Mouse (Mus musculus) mouse embryonic stem cell (cell line): ENCODE data around the gene Tmc3.

Experiments
- in situ Hi-C, 2 experiments: fragments of 300-500 bp; cut with MboI; formaldehyde crosslinking; loops; 1 replicate in 1 of 2; 3 replicates in 1 of 2; pipeline ENCODE4 v1.14.3; 2019 to 2020; ENCODE audit warnings: low sequenced_read_pairs in 2 of 2, low pct_unique_long_range_greater_than_20kb in 1 of 2, mixed read lengths in 1 of 2; ENCODE audit not compliant: unreplicated experiment in 1 of 2

The Tmc3 gene

DNA sequence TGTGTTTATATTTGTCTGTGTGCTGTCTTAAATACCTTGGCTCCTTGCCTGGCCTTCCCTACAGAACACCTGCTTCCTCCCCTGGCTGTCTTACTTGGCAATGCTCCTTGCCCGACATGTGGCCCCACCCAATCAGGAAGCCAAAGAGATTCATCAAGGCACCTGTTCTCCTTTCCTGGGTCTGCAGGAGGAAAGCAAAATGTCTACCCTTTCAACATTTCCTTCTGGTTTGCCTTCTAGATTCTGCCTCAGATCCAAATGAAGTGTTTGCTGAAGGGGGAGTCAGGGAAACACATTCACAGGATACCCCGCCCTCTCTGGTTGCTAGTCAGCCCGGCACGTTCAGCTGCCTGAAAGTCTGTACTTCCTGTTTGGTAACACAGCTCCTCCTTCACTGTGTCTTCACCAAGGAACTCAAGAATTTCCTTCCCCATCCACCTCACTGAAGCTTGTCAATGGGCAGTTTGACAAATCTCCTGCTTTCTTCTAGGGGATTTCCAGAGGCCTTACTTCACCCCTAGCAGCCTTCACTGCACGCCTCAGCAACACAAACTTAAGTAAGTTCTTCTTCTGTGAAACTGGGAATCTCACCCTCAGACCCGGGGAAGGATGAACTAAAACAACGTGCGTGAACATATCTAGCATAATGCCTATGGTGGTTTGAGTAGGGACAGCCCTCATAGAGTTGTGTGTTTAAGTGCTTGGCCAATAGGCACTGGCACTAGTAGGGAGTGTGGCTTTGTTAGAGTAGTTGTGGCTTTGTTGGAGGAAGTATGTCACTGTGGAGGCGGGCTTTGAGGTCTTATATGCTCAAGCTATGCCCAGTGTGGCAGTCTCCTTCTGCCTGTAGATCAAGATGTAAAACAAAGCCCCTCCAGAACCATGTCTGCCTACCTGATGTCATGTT lies 74.7 kb downstream of the Tmc3 start:
- in situ Hi-C loops, result no loop called here

GRCm38 (mm10) chr7:83660273-83660691 lies 75.6 kb downstream of the Tmc3 start:
- in situ Hi-C loops, result no loop called here

- in situ Hi-C loops, result no loop called here
Observed at GRCm38 (mm10) chr7:83661031-83661430, 76.3 kb downstream of the Tmc3 start.

DNA sequence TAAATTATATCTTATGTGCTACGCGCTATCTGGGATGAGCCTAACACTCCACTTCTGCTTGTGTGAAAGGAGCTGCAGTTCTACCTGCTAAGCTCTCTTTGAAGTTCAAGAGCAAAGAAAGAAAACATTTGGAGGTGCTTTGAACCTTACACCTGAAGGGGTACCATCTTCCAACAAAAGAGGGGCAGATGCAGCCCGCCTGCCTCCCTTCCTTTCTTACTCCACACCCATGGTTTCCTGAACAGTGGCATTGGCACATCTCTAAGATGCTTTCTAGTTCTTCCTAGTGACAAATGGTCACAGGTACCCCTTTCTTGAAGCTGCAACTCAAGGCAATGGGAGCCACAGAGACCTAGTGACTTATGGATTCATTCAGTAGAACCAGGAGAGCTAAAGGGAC lies 77.0 kb downstream of the Tmc3 start:
- in situ Hi-C loops, result no loop called here

DNA sequence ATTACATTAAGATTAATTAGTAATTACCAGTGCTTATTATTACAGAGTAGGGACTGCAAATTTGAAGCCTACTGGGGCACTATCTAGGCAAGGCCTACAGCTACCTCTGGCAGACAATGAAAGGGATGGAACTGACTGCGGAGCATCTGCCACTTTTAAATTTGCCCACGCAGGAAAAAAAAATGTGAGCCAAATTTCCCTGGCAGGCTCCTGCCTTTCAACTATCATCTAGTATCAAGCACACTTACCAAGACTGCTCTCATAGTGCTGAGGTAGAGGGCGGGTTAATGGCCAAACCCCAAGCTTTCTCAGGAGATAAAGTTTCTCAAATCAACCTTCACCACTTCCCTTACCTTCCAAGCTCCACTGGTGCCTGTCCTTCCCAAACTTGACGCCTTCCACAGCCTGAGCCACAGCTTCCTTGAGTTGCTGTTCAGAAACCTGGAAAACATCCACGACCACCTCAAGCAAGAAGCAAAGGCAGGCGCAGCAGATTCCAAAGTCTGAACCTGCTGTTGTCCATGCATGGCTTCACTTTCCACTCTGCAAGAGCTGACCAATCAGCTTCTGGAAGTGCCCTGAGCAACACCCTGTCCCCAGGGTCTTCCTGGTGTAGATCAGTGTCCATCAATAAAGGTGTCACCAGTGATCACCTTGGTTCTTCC lies 78.1 kb downstream of the Tmc3 start:
- in situ Hi-C loops, result no loop called here

- in situ Hi-C loops, result no loop called here
Observed at GRCm38 (mm10) chr7:83666087-83666595, 81.4 kb downstream of the Tmc3 start.

DNA sequence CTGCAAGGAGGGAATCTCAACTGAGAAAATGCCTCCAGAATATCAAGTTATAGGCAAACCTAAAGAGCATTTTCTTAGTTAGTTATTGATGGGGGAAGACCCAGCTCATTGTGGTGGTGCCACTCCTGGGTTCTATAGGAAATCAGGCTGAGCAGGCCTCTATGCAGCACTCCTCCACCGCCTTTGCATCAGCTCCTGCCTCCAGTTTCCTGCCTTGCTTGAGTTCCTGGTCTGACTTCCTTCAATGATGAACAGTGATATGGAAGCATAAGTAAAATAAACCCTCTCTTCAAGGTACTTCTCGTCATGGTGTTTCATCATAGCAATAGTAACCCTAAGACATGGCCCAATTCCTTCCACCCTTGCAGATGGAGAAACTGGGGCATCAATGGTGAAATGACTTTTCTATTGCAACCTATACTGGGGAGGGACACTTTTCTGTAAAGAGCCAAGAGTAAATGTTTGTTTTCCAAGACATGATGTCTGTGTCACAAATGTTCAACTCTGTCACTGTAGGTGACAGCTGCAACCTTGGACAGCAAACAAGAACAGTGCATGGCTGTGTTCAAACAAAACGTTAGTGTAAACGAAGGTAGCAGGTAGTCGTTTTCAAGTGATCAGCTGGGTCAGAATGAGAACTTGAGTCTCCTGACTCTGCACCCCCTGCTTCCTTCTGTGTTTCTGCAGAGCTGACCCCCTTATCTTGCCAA lies 83.4 kb downstream of the Tmc3 start:
- in situ Hi-C loops, result no loop called here

DNA sequence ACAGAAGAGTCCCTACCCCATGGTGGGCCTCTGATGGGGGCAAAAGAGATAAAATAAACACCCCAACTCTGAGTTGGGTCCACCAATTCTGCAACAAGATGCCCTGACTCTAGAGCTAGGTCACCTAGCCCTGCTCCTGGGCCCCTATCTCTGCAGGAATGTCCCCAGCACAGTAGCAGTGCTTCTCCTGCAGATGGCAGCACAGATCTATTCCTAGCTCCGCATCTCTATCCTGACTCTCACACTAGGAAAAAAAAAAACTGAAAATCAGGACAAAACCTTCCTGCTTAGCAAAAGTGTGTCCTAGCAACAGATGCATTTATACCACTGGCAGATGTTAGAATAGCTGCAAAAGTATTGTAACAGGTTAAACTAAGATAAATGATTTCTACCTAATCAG lies 84.0 kb downstream of the Tmc3 start:
- in situ Hi-C loops, result no loop called here

GRCm38 (mm10) chr7:83671573-83671972 lies 86.8 kb downstream of the Tmc3 start:
- in situ Hi-C loops, result loop anchor here in 1 of 2 experiments (10.0 kb wide), 1 partner anchor 97 kb away; no protein-coding TSS in a partner anchor
